Mouse (Mus musculus): Measurements from ENCODE around the gene Heatr6. TPM values are rescaled to one million over a fixed set of nuclear protein-coding genes. Genes with fewer than 3 reads are reported as not detected.

Gene Heatr6
- 14.5 and 16.8 TPM in 2 replicates for polyA plus RNA-seq (2014; fragmentation: Nextera tagmentation; extraction: Ambion mirVana)

DNA sequence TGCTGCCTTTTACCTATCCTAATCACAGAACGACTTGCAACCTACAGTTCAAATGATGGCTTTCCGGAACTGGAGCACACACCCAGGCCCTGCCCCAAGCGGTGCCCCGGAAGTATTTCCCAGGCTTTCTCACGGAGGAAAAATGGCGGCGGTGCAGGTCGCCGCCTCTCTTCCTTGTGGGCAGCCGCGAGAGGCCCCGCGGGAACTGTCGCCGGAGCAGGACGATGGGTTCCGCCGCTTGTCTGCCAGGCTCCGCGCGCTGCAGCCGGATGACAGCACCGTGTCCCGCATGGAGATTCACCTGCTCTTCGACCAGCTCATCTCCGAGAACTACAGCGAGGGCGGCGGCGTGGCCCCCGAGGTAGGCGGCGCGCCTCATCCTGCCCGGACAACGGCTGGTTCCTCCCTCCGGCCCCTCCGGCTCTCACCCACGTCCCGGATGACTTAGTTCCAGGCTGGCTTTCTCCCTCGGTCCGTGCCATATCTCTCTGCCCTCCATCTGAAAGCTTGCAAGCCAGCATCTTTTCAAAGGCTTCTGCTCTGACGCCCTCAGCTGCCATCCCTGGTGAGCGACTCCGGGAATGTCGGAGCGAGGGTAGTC lies at the start of gene Heatr6:
Gene Heatr6, plus strand, starts transcription at position 116 of the 601 bp plus-strand sequence.
- peak within 1 kb of the TSS; percentile 83 for H3K4me2 ChIP-seq
- peak within 1 kb of the TSS; percentile 81 for H3K9ac ChIP-seq (ENCODE audit: low read depth, low read length)
- DNase-seq (ENCODE audit: low spot score) (peak; percentile 84), ATAC-seq (replicated peaks; ENCODE audit: low FRiP score) (peak; percentile 94)
- no peaks in the 10 kb centered on the region for H3K9me3 ChIP-seq (ENCODE audit: control insufficient read depth, low read length)
- peaks cover 7% of the 10 kb centered on the region for H3K4me1 ChIP-seq (replicated peaks; ENCODE audit: control insufficient read depth, insufficient read depth, low read length)
- peak within 1 kb of the TSS; percentile 78 for H3K27ac ChIP-seq (ENCODE audit: low read depth, low read length)
- under 1% methylated on average over 47 of the region's 47 CpGs for WGBS
- H3K36me3 ChIP-seq (ENCODE audit: control insufficient read depth, insufficient read depth, low read length): peaks cover 4% of the 10 kb centered on the region
- H3K4me3 ChIP-seq (ENCODE audit: low read depth, low read length): peak within 1 kb of the TSS; percentile 80
- H3K27me3 ChIP-seq (replicated peaks; ENCODE audit: control insufficient read depth, insufficient read depth, low read length): no peaks in the 10 kb centered on the region

DNA sequence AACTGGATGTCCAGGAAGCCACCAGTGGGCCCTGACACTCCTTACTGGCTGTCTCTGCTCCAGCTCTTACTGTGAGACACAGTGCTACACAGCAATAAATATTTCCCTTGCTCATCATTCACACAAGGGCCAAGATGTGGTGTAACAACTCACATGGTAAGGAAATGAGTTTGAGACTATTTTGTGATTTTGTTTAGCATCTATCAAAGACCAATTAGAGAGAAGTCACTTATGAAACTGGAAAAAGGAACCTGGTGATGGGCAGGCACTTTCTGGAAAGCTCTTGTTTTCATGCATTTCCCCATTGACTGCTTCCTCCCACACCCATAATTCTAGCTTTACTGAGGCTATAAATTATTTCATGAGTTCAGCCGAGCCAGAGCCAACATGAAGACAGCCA lies 49.8 kb upstream of the Heatr6 start, which contains the start of gene Wfdc17:
Gene Wfdc17, plus strand, starts transcription at position 287 of the 400 bp plus-strand sequence.
- Histone ChIP-seq H3K4me3 (ENCODE audit: low read depth, low read length) (no peak within 1 kb of the TSS), H3K9me3 (ENCODE audit: control insufficient read depth, low read length) (no peaks in the 10 kb centered on the region), H3K27me3 (replicated peaks; ENCODE audit: control insufficient read depth, insufficient read depth, low read length) (no peaks in the 10 kb centered on the region), H3K4me2 (no peak within 1 kb of the TSS), H3K36me3 (ENCODE audit: control insufficient read depth, insufficient read depth, low read length) (no peaks in the 10 kb centered on the region), H3K27ac (ENCODE audit: low read depth, low read length) (no peak within 1 kb of the TSS), H3K4me1 (replicated peaks; ENCODE audit: control insufficient read depth, insufficient read depth, low read length) (no peaks in the 10 kb centered on the region), H3K9ac (ENCODE audit: low read depth, low read length) (no peak within 1 kb of the TSS)
- WGBS: 39% methylated on average over 1 of the region's 1 CpGs
- ATAC-seq (replicated peaks; ENCODE audit: low FRiP score): no peak
- DNase-seq (ENCODE audit: low spot score): no peak

DNA sequence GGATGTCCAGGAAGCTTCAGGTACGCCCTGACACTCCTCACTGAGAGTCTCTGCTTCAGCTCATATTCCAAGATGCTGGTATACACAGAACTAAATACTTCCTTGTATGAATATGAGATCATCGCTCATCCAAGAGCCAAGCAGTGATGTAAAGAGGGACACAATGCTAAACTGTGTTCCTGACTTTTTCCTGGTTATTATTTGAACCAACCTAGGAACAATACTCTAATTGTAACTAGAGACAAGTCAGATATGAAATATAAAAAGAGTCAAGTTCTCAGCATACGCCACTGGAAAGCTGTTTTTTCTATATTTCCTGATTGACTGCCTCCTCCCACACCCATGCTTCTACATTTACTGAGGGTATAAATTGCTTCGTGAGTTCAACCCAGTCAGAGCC lies 44.8 kb upstream of the Heatr6 start, which contains the start of gene Wfdc18:
Gene Wfdc18, plus strand, starts transcription at position 301 of the 400 bp plus-strand sequence.
- H3K9ac ChIP-seq (ENCODE audit: low read depth, low read length): no peak within 1 kb of the TSS
- WGBS: 70% methylated on average over 4 of the region's 4 CpGs
- H3K4me3 ChIP-seq (ENCODE audit: low read depth, low read length): no peak within 1 kb of the TSS
- H3K27me3 ChIP-seq (replicated peaks; ENCODE audit: control insufficient read depth, insufficient read depth, low read length): no peaks in the 10 kb centered on the region
- H3K9me3 ChIP-seq (ENCODE audit: control insufficient read depth, low read length): no peaks in the 10 kb centered on the region
- no peak within 1 kb of the TSS for H3K4me2 ChIP-seq
- no peak for DNase-seq (ENCODE audit: low spot score)
- no peaks in the 10 kb centered on the region for H3K4me1 ChIP-seq (replicated peaks; ENCODE audit: control insufficient read depth, insufficient read depth, low read length)
- ATAC-seq (replicated peaks; ENCODE audit: low FRiP score): no peak
- H3K36me3 ChIP-seq (ENCODE audit: control insufficient read depth, insufficient read depth, low read length): no peaks in the 10 kb centered on the region
- no peak within 1 kb of the TSS for H3K27ac ChIP-seq (ENCODE audit: low read depth, low read length)

DNA sequence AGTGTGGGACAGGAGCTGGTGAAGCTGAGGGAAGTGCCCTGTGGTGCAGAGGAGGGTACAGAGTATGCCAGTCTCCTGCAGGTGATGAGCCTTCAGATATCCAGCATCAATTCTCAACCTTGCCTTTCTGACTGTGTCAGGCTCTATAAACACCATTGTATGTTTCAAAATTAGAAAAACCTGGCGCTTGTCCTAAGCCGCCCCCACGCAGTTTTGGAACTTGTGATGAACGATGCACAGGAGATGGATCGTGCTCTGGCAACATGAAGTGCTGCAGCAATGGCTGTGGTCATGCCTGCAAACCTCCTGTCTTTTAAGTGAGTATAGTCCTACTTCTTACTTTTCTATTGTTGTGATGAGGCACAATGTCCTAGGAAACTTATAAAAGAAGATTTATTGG lies 43.8 kb upstream of the Heatr6 start:
- H3K4me1 ChIP-seq (replicated peaks; ENCODE audit: control insufficient read depth, insufficient read depth, low read length): no peaks in the 10 kb centered on the region
- no peak overlapping the region for H3K27ac ChIP-seq (ENCODE audit: low read depth, low read length)
- H3K4me3 ChIP-seq (ENCODE audit: low read depth, low read length): no peak overlapping the region
- H3K4me2 ChIP-seq: no peak overlapping the region
- H3K9ac ChIP-seq (ENCODE audit: low read depth, low read length): no peak overlapping the region
- H3K36me3 ChIP-seq (ENCODE audit: control insufficient read depth, insufficient read depth, low read length): no peaks in the 10 kb centered on the region
- 89% methylated on average over 5 of the region's 5 CpGs for WGBS
- DNase-seq (ENCODE audit: low spot score) (no peak), ATAC-seq (replicated peaks; ENCODE audit: low FRiP score) (no peak)
- no peaks in the 10 kb centered on the region for H3K27me3 ChIP-seq (replicated peaks; ENCODE audit: control insufficient read depth, insufficient read depth, low read length)
- H3K9me3 ChIP-seq (ENCODE audit: control insufficient read depth, low read length): no peaks in the 10 kb centered on the region

DNA sequence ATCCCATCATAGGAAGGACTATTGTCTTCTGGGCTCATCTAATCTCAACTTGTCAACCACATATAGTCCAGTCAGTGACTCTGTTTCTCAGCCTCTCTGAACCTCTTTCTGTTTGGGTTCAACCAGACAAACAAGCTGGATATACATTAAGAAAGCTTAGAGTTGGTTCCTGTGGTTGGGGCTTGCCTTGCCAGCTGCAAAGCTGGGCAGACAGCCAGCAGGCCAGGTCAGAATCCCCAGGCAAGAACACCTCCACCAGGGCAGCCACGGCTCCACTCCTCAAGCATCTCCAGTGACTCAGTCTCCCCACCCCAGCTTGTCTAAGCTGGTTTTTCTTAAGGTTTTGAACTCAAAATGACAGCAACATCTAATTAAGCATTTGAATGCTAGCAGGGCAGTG lies 40.8 kb upstream of the Heatr6 start:
- ATAC-seq (replicated peaks; ENCODE audit: low FRiP score) (no peak), DNase-seq (ENCODE audit: low spot score) (no peak)
- H3K27me3 ChIP-seq (replicated peaks; ENCODE audit: control insufficient read depth, insufficient read depth, low read length): no peaks in the 10 kb centered on the region
- H3K4me2 ChIP-seq: no peak overlapping the region
- no peak overlapping the region for H3K27ac ChIP-seq (ENCODE audit: low read depth, low read length)
- no peak overlapping the region for H3K4me3 ChIP-seq (ENCODE audit: low read depth, low read length)
- no peaks in the 10 kb centered on the region for H3K9me3 ChIP-seq (ENCODE audit: control insufficient read depth, low read length)
- H3K36me3 ChIP-seq (ENCODE audit: control insufficient read depth, insufficient read depth, low read length): no peaks in the 10 kb centered on the region
- H3K9ac ChIP-seq (ENCODE audit: low read depth, low read length): no peak overlapping the region
- WGBS: 79% methylated on average over 1 of the region's 1 CpGs
- H3K4me1 ChIP-seq (replicated peaks; ENCODE audit: control insufficient read depth, insufficient read depth, low read length): no peaks in the 10 kb centered on the region

DNA sequence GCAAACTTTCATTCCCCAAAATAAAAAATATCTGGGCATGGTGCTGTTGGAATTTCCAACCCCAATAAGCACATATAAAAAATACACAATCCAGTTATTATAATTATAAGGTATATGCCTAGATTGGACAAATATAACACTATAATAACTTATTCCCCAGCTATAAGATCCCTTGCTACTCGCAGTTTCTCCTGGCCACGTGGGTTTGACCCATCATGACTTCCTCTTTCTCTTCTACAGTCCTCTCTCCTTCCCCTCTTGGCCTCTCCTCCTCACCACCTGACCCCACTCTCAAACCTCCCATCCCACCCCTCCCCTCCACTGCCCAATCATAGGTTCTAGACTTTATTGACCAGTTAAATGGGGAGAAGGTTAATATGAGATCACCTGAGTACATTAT lies 39.6 kb upstream of the Heatr6 start:
- no peaks in the 10 kb centered on the region for H3K9me3 ChIP-seq (ENCODE audit: control insufficient read depth, low read length)

DNA sequence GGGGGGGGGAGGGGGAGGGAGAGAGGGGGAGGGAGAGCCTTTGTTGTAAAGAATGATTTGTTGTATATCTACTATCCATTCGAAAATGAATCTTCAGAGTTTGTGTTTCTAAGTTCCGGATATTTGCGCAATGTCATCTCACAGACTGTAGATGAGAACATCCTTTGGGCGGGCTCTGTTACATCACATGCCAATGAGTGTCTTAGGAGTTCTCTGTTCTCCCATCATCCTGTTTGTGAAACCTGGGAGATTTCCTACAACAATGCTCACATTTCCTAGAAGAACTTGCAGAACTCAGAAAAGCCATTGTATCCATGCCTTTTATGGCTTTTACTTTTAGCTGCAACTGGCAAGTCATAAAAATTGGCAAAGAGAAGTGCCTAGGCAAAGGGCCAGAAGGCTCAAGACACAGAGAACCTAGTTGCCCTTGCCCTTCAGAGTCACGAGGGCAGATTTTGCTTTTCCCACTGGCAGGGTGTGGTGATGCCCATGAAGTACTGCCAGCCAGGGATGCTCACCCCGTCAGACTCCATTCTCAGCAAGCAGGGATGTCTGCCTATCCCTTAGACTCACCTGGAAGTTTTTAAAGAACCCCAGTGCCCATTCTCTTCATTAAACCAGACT lies 36.3 kb upstream of the Heatr6 start:
- Histone ChIP-seq H3K9me3 (ENCODE audit: control insufficient read depth, low read length) (no peaks in the 10 kb centered on the region), H3K27me3 (replicated peaks; ENCODE audit: control insufficient read depth, insufficient read depth, low read length) (no peaks in the 10 kb centered on the region), H3K27ac (ENCODE audit: low read depth, low read length) (no peak overlapping the region), H3K4me2 (no peak overlapping the region), H3K4me1 (replicated peaks; ENCODE audit: control insufficient read depth, insufficient read depth, low read length) (no peaks in the 10 kb centered on the region), H3K4me3 (ENCODE audit: low read depth, low read length) (no peak overlapping the region), H3K36me3 (ENCODE audit: control insufficient read depth, insufficient read depth, low read length) (no peaks in the 10 kb centered on the region), H3K9ac (ENCODE audit: low read depth, low read length) (no peak overlapping the region)
- 79% methylated on average over 6 of the region's 6 CpGs for WGBS
- DNase-seq (ENCODE audit: low spot score): no peak
- no peak for ATAC-seq (replicated peaks; ENCODE audit: low FRiP score)

More for the DNA sequence above, 39.6 kb upstream of the Heatr6 start:
- Histone ChIP-seq H3K9ac (ENCODE audit: low read depth, low read length) (no peak overlapping the region), H3K4me2 (no peak overlapping the region), H3K27ac (ENCODE audit: low read depth, low read length) (no peak overlapping the region), H3K27me3 (replicated peaks; ENCODE audit: control insufficient read depth, insufficient read depth, low read length) (no peaks in the 10 kb centered on the region), H3K36me3 (ENCODE audit: control insufficient read depth, insufficient read depth, low read length) (no peaks in the 10 kb centered on the region), H3K4me3 (ENCODE audit: low read depth, low read length) (no peak overlapping the region), H3K4me1 (replicated peaks; ENCODE audit: control insufficient read depth, insufficient read depth, low read length) (no peaks in the 10 kb centered on the region)
- no peak for DNase-seq (ENCODE audit: low spot score)
- no peak for ATAC-seq (replicated peaks; ENCODE audit: low FRiP score)
- WGBS: 39% methylated on average over 2 of the region's 2 CpGs

DNA sequence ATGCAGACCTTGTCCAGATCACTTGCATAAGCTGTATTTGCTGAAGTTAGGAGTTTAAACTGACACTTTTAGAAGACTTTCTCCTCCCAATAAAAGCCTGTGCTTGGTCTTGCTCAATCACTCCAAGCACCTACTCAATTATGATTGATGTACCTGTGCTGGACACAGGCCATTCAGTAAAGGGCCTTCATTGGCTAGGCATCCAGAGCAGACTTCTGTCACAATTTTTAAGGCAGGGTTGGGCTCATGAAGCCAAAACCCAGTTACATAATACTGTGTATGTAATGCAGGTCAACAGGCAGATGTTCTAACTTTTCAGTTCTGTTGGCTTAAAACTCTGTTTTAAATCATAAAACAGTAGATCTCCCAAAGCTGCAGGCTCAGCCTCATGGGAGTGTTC lies 32.7 kb upstream of the Heatr6 start:
- Histone ChIP-seq H3K4me3 (ENCODE audit: low read depth, low read length) (no peak overlapping the region), H3K27me3 (replicated peaks; ENCODE audit: control insufficient read depth, insufficient read depth, low read length) (no peaks in the 10 kb centered on the region), H3K4me2 (no peak overlapping the region), H3K9ac (ENCODE audit: low read depth, low read length) (no peak overlapping the region), H3K27ac (ENCODE audit: low read depth, low read length) (no peak overlapping the region), H3K36me3 (ENCODE audit: control insufficient read depth, insufficient read depth, low read length) (no peaks in the 10 kb centered on the region), H3K9me3 (ENCODE audit: control insufficient read depth, low read length) (no peaks in the 10 kb centered on the region), H3K4me1 (replicated peaks; ENCODE audit: control insufficient read depth, insufficient read depth, low read length) (no peaks in the 10 kb centered on the region)
- ATAC-seq (replicated peaks; ENCODE audit: low FRiP score): no peak
- no peak for DNase-seq (ENCODE audit: low spot score)

All from liver, embryonic 11.5 days (tissue).